Comparison of ENCODE assay signal across 14 mouse cellular contexts in the genomic region with DNA sequence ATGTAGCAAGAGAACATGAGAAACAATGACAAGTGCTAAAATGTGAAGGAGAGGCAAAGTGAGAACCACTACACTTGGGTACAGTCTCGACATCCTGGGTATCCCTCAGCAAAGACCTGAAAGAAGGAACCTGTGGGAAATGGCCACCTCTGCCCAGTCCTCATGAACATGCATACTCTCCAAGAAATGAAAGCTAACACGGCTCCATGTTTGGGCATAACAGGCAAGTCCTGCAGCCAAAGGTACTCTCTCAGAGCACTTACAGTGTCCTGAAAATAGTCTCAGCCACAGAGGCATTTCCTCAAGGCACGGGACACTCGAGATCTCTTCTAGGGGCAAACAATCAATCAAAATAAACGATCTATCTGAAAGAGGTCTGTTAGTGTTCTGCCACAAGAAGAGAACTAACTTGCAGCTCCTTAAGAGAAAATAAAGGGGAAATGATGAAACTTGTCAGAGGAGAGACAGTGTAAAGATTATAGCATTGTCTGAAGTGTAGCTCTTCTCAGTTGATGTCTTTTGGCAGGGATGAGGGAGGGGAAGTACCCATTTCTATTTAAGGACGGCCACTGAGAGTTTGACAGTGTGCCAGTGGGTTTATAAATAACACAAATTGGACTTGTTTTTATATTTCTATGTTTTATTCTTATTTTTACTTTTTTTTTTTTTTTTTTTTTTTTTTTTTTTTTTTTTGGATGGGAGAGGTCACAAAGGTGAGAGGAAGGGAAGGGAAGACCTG.
DNase-seq lines count a peak whose midpoint lies in the region; ATAC-seq and TF ChIP-seq lines count a peak whose summit lies in the region.
"Had no signal": no experiment of that assay in that cellular context is flagged by ENCODE, and none has a peak within 500 bp of the region (broad histone marks: within the 10 kb centered on the region; RNA-seq: fewer than 3 reads in every experiment).

No protein-coding gene starts in this region.

- TF ChIP-seq EP300 in CH12.LX (IDR thresholded peaks at IDR 0.05; ENCODE audit: low read length) = no peak

- no peak for TF ChIP-seq RAD21 in CH12.LX (IDR thresholded peaks at IDR 0.05; ENCODE audit: low read depth, low read length)

- H3K27me3 ChIP-seq in hindbrain, embryonic 16.5 days (replicated peaks; ENCODE audit: control insufficient read depth, insufficient read depth, low read length) = no peaks in the 10 kb centered on the region
- H3K27me3 ChIP-seq in hindbrain, embryonic 10.5 days (ENCODE audit: insufficient read depth, poor library complexity, severe bottlenecking) = no peaks in the 10 kb centered on the region
- no peaks in the 10 kb centered on the region for H3K27me3 ChIP-seq in CH12.LX (replicated peaks)
- no peaks in the 10 kb centered on the region for H3K27me3 ChIP-seq in heart, embryonic 14.5 days (ENCODE audit: control insufficient read depth, insufficient read depth, low read length)
- H3K27me3 ChIP-seq: embryonic facial prominence, embryonic 15.5 days; hindbrain, embryonic 12.5 days; kidney, embryonic 15.5 days; limb, embryonic 15.5 days had no signal

- no peak overlapping the region for H3K4me3 ChIP-seq in hindbrain, embryonic 16.5 days (ENCODE audit: low read length)
- H3K4me3 ChIP-seq in hindbrain, embryonic 10.5 days = no peak overlapping the region
- no peak overlapping the region for H3K4me3 ChIP-seq in CH12.LX (replicated peaks in 1 of 3; ENCODE audit: low read depth in 2 of 3, low read length in 2 of 3, poor library complexity in 1 of 3)
- H3K4me3 ChIP-seq in bone marrow macrophage, adult 2 months (ENCODE audit: insufficient read depth, low read length) = peak overlapping the region; percentile 25
- H3K4me3 ChIP-seq in heart, embryonic 14.5 days (ENCODE audit: control insufficient read depth in 1 of 2, insufficient read depth in 1 of 2, low read depth in 1 of 2, low read length in 2 of 2) = no peak overlapping the region
- H3K4me3 ChIP-seq: embryonic facial prominence, embryonic 15.5 days; hindbrain, embryonic 12.5 days; kidney, embryonic 15.5 days; limb, embryonic 15.5 days; midbrain, embryonic 10.5 days had no signal

- H3K4me2 ChIP-seq in hindbrain, embryonic 16.5 days (ENCODE audit: low read length) = no peak overlapping the region
- peak overlapping the region; percentile 39 for H3K4me2 ChIP-seq in CH12.LX (ENCODE audit: insufficient read depth, low read depth, poor library complexity, severe bottlenecking)
- peak overlapping the region; percentile 37 for H3K4me2 ChIP-seq in heart, embryonic 14.5 days (ENCODE audit: low read length)
- H3K4me2 ChIP-seq: embryonic facial prominence, embryonic 15.5 days; hindbrain, embryonic 12.5 days; kidney, embryonic 15.5 days; limb, embryonic 15.5 days had no signal

- WGBS in hindbrain, embryonic 16.5 days = 74% methylated on average over 6 of the region's 6 CpGs
- WGBS in hindbrain, embryonic 10.5 days = 79% methylated on average over 6 of the region's 6 CpGs
- WGBS in heart, embryonic 14.5 days = 23% methylated on average over 6 of the region's 6 CpGs

- no peak for TF ChIP-seq CTCF in CH12.LX (conservative IDR thresholded peaks at IDR 0.05 in 1 of 2, IDR thresholded peaks at IDR 0.05 in 1 of 2; ENCODE audit: low read depth in 2 of 2, low read length in 2 of 2)
- TF ChIP-seq CTCF in bone marrow macrophage, adult 2 months (IDR thresholded peaks at IDR 0.05; ENCODE audit: low read depth, low read length) = no peak

- no peak overlapping the region for H3K27ac ChIP-seq in hindbrain, embryonic 16.5 days (ENCODE audit: low read depth, low read length)
- no peak overlapping the region for H3K27ac ChIP-seq in hindbrain, embryonic 10.5 days
- no peak overlapping the region for H3K27ac ChIP-seq in CH12.LX (ENCODE audit: insufficient read depth, low read depth)
- H3K27ac ChIP-seq in bone marrow macrophage, adult 2 months (ENCODE audit: insufficient read depth, low read depth, low read length) = peak overlapping the region; percentile 35; the same call in 1 of the 2 replicates
- peak overlapping the region; percentile 25 to 80 for H3K27ac ChIP-seq in heart, embryonic 14.5 days (replicated peaks in 1 of 2; ENCODE audit: control insufficient read depth in 1 of 2, insufficient read depth in 1 of 2, low read depth in 2 of 2, low read length in 2 of 2)
- H3K27ac ChIP-seq: embryonic facial prominence, embryonic 15.5 days; hindbrain, embryonic 12.5 days; kidney, embryonic 15.5 days; limb, embryonic 15.5 days; midbrain, embryonic 10.5 days had no signal

- dilution Hi-C loops in CH12.LX (cut with MboI; ENCODE audit: extremely low pct_ligation_motif_present, extremely low pct_unique_long_range_greater_than_20kb, low sequenced_read_pairs) = no loop called here

- no peak for TF ChIP-seq POLR2A in CH12.LX (IDR thresholded peaks at IDR 0.05; ENCODE audit: low read depth, low read length)
- TF ChIP-seq POLR2A in bone marrow macrophage, adult 2 months (IDR thresholded peaks at IDR 0.05; ENCODE audit: borderline replicate concordance, low read depth, low read length) = no peak

- H3K9ac ChIP-seq in hindbrain, embryonic 16.5 days (ENCODE audit: low read depth, low read length) = no peak overlapping the region
- H3K9ac ChIP-seq in CH12.LX (ENCODE audit: insufficient read depth, low read depth) = no peak overlapping the region
- H3K9ac ChIP-seq in heart, embryonic 14.5 days (ENCODE audit: low read length) = peak overlapping the region; percentile 27; the same call in 1 of the 2 replicates
- H3K9ac ChIP-seq: embryonic facial prominence, embryonic 15.5 days; hindbrain, embryonic 12.5 days; kidney, embryonic 15.5 days; limb, embryonic 15.5 days had no signal

- H3K36me3 ChIP-seq in hindbrain, embryonic 16.5 days (ENCODE audit: control insufficient read depth, insufficient read depth, low read length) = no peaks in the 10 kb centered on the region
- H3K36me3 ChIP-seq in hindbrain, embryonic 10.5 days = no peaks in the 10 kb centered on the region
- H3K36me3 ChIP-seq in CH12.LX (replicated peaks in 1 of 2; ENCODE audit: control insufficient read depth in 1 of 2, insufficient read depth in 1 of 2, low read length in 1 of 2) = no peaks in the 10 kb centered on the region
- H3K36me3 ChIP-seq in heart, embryonic 14.5 days (ENCODE audit: control insufficient read depth, insufficient read depth, low read length) = no peaks in the 10 kb centered on the region
- H3K36me3 ChIP-seq: embryonic facial prominence, embryonic 15.5 days; hindbrain, embryonic 12.5 days; kidney, embryonic 15.5 days; limb, embryonic 15.5 days; midbrain, embryonic 10.5 days had no signal

- H3K9me3 ChIP-seq in hindbrain, embryonic 16.5 days (ENCODE audit: control insufficient read depth, low read length) = no peaks in the 10 kb centered on the region
- no peaks in the 10 kb centered on the region for H3K9me3 ChIP-seq in hindbrain, embryonic 10.5 days
- H3K9me3 ChIP-seq in CH12.LX (replicated peaks; ENCODE audit: low read length) = no peaks in the 10 kb centered on the region
- H3K9me3 ChIP-seq in heart, embryonic 14.5 days (ENCODE audit: control insufficient read depth, low read length) = no peaks in the 10 kb centered on the region
- H3K9me3 ChIP-seq: embryonic facial prominence, embryonic 15.5 days; hindbrain, embryonic 12.5 days; kidney, embryonic 15.5 days; limb, embryonic 15.5 days; midbrain, embryonic 10.5 days had no signal

- no peaks in the 10 kb centered on the region for H3K4me1 ChIP-seq in hindbrain, embryonic 16.5 days (ENCODE audit: control insufficient read depth, insufficient read depth, low read depth, low read length)
- no peaks in the 10 kb centered on the region for H3K4me1 ChIP-seq in hindbrain, embryonic 10.5 days (replicated peaks)
- peaks cover 0 to 15% of the 10 kb centered on the region in 2 experiments; a peak in 2 of 4 replicates for H3K4me1 ChIP-seq in CH12.LX (ENCODE audit: control insufficient read depth in 1 of 2, insufficient read depth in 2 of 2)
- peaks cover 20% of the 10 kb centered on the region for H3K4me1 ChIP-seq in bone marrow macrophage, adult 2 months (ENCODE audit: control insufficient read depth, insufficient read depth, low read length)
- H3K4me1 ChIP-seq in heart, embryonic 14.5 days (ENCODE audit: control insufficient read depth in 2 of 2, insufficient read depth in 2 of 2, low read length in 2 of 2) = peaks cover 0 to 3% of the 10 kb centered on the region in 2 experiments; a peak in 2 of 4 replicates
- H3K4me1 ChIP-seq: embryonic facial prominence, embryonic 15.5 days; hindbrain, embryonic 12.5 days; kidney, embryonic 15.5 days; limb, embryonic 15.5 days; midbrain, embryonic 10.5 days had no signal

- ATAC-seq in hindbrain, embryonic 16.5 days = peak; percentile 37; the same call in 1 of the 2 replicates
- ATAC-seq in heart, embryonic 14.5 days (ENCODE audit: insufficient number of reproducible peaks, insufficient read depth, low FRiP score, low read depth) = no peak
- no peak for ATAC-seq in erythroid progenitor cell, adult 5-6 weeks (replicated peaks; ENCODE audit: low FRiP score, poor library complexity, severe bottlenecking)

- no peaks in the 10 kb centered on the region for H3K79me2 ChIP-seq in CH12.LX (replicated peaks; ENCODE audit: control insufficient read depth, extremely low read depth, insufficient read depth, poor library complexity, severe bottlenecking)

- in situ Hi-C loops in CH12.LX (cut with MboI; ENCODE audit: low pct_ligation_motif_present, low pct_unique_long_range_greater_than_20kb, low sequenced_read_pairs) = no loop called here

- no peak for DNase-seq in hindbrain, embryonic 10.5 days (ENCODE audit: low spot score)
- peak; percentile 43 for DNase-seq in CH12.LX (ENCODE audit: extremely low read depth)
- no peak for DNase-seq in embryo, embryonic 10.5 days (ENCODE audit: low spot score)
- DNase-seq: adrenal gland, postnatal 36 days; cerebellum, adult 8-10 months had no signal

TF ChIP-seq in CH12.LX, 34 proteins besides CTCF, POLR2A, EP300 and RAD21:
- TF ChIP-seq BHLHE40 (IDR thresholded peaks at IDR 0.05; ENCODE audit: low read depth, low read length) (no peak), NELFE (IDR thresholded peaks at IDR 0.05; ENCODE audit: low read depth, low read length) (no peak), MEF2A (IDR thresholded peaks at IDR 0.05; ENCODE audit: borderline replicate concordance, low read depth, low read length) (peak; percentile 57; the same call in 1 of the 2 replicates), ZNF384 (IDR thresholded peaks at IDR 0.05; ENCODE audit: low read depth, low read length) (peak; percentile 73), MAX (IDR thresholded peaks at IDR 0.05; ENCODE audit: low read length) (no peak), USF2 (conservative IDR thresholded peaks at IDR 0.05; ENCODE audit: low read depth, low read length) (no peak), ETS1 (conservative IDR thresholded peaks at IDR 0.05; ENCODE audit: low read depth, low read length) (no peak), UBTF (IDR thresholded peaks at IDR 0.05; ENCODE audit: low read depth, low read length) (no peak), MXI1 (IDR thresholded peaks at IDR 0.05; ENCODE audit: low read depth, low read length) (no peak)
TF ChIP-seq in CH12.LX: peak in this region for 2.

Comparison
In these comparisons a context has a peak if more than half of its experiments do, and no peak if none do; other contexts are left out.
1. H3K27ac ChIP-seq: peak in bone marrow macrophage, adult 2 months (single experiment) and heart, embryonic 14.5 days (2 of 2); none in hindbrain, embryonic 16.5 days (single experiment), hindbrain, embryonic 10.5 days (single experiment) and CH12.LX (single experiment).